Comparison of ENCODE assay signal across 8 mouse cellular contexts in the genomic region with DNA sequence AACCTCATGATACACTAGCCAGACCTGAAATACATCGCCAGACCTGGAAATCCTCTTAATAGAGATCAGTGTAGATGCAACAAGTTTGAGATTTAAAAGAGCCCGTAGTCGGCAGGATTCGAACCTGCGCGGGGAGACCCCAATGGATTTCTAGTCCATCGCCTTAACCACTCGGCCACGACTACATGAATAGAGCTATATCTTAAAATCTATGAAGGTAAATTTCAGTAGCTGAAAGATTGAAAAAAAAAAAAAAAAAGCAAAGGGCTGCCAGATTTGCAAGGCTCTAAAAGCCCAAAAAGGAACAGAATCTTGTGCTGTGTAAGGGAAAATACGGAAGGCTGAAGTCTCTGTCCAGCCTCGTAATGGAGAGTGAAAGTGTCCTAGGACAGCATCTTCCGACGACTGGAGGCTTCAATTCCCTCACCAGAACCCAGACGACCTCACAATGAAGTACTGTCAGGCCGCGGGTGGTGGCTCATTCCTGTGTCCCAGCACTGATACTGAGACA. TPM values are rescaled to one million over a fixed set of nuclear protein-coding genes. Genes with fewer than 3 reads are reported as not detected.
A peak's percentile ranks its signal among the peaks of the same experiment; 100 is the strongest.
DNase-seq lines count a peak whose midpoint lies in the region; ATAC-seq lines count a peak whose summit lies in the region.

No protein-coding gene starts in this region.

- no peaks in the 10 kb centered on the region for H3K9me3 ChIP-seq in intestine, embryonic 16.5 days (ENCODE audit: control insufficient read depth, low read length)

- peak; percentile 77 for DNase-seq in adipocyte (ENCODE audit: low spot score)
- peak; percentile 77 for DNase-seq in embryo, embryonic 11 days
- peak; percentile 46 to 70 for DNase-seq in gastrocnemius, postnatal 4 days (ENCODE audit: low spot score in 2 of 2)
- peak; percentile 85 to 93 for DNase-seq in left cerebral cortex, postnatal 25 days (ENCODE audit: low spot score in 2 of 2)
- peak; percentile 75 for DNase-seq in right cerebral cortex, postnatal 14 days
- DNase-seq in urinary bladder, postnatal 36 days (ENCODE audit: low spot score in 2 of 2), result peak; percentile 59 to 77

- no peaks in the 10 kb centered on the region for H3K4me1 ChIP-seq in intestine, embryonic 16.5 days (ENCODE audit: control insufficient read depth, insufficient read depth, low read length)

- H3K27ac ChIP-seq in intestine, embryonic 16.5 days (ENCODE audit: low read length), result peak overlapping the region; percentile 23; the same call in 1 of the 2 replicates

- H3K4me3 ChIP-seq in intestine, embryonic 16.5 days (ENCODE audit: low read length), result peak overlapping the region; percentile 50

- H3K9ac ChIP-seq in intestine, embryonic 16.5 days (ENCODE audit: low read depth, low read length), result peak overlapping the region; percentile 55

- H3K36me3 ChIP-seq in intestine, embryonic 16.5 days (ENCODE audit: control insufficient read depth, insufficient read depth, low read length), result no peaks in the 10 kb centered on the region

- WGBS in intestine, embryonic 16.5 days, result 0% methylated on average over 16 of the region's 16 CpGs

- ATAC-seq in intestine, embryonic 16.5 days, result peak; percentile 66
- peak; percentile 51 for ATAC-seq in megakaryocyte-erythroid progenitor cell, adult 5-6 weeks (replicated peaks; ENCODE audit: low FRiP score, low TSS enrichment, poor library complexity, severe bottlenecking)

- peak overlapping the region; percentile 61 for H3K4me2 ChIP-seq in intestine, embryonic 16.5 days (ENCODE audit: low read depth, low read length)

- intact Hi-C loops in left cerebral cortex, postnatal 25 days (cut with DNase I), result loop anchor here (1.0 to 10.0 kb wide), 4 partner anchors 34 to 1574 kb away; no protein-coding TSS in a partner anchor

- H3K27me3 ChIP-seq in intestine, embryonic 16.5 days (replicated peaks; ENCODE audit: control insufficient read depth, insufficient read depth, low read length), result no peaks in the 10 kb centered on the region

RNA-seq across cellular contexts. Expression of gene Zfp184, which starts 4.0 kb away (rescaled TPM):
- 1 to 10 TPM; 1.4 to 2.6 TPM for total RNA-seq in gastrocnemius, postnatal 4 days (2021)
- 4.4 and 4.7 TPM in 2 replicates for polyA plus RNA-seq in intestine, embryonic 16.5 days (2015; fragmentation: Nextera tagmentation; extraction: Ambion mirVana)
- total RNA-seq in left cerebral cortex, postnatal 25 days (2021), result 1 to 10 TPM; 2.6 to 3.3 TPM
- total RNA-seq in megakaryocyte-erythroid progenitor cell, adult 5-6 weeks (2014; fragmentation: Nextera tagmentation), result 1.5 and 2.5 TPM in 2 replicates
- total RNA-seq in megakaryocyte-erythroid progenitor cell, adult 5-6 weeks (2017), result 3.1 and 10.7 TPM in 2 replicates

RNA-seq across cellular contexts. Expression of gene Pom121l2, which starts 40.1 kb away (rescaled TPM):
- not detected for total RNA-seq in gastrocnemius, postnatal 4 days (2021)
- polyA plus RNA-seq in intestine, embryonic 16.5 days (2015; fragmentation: Nextera tagmentation; extraction: Ambion mirVana), result 0.10 TPM in 1 of 2 replicates, not detected in the other
- not detected for total RNA-seq in left cerebral cortex, postnatal 25 days (2021)
- not detected in 2 replicates for total RNA-seq in megakaryocyte-erythroid progenitor cell, adult 5-6 weeks (2014; fragmentation: Nextera tagmentation)
- not detected in 2 replicates for total RNA-seq in megakaryocyte-erythroid progenitor cell, adult 5-6 weeks (2017)

Comparison
In these comparisons a context has a peak if more than half of its experiments do, and no peak if none do; other contexts are left out.
1. Peak in every context shown above with its lines: DNase-seq, ATAC-seq, H3K4me3 ChIP-seq and H3K27ac ChIP-seq.